In genomic region chrX:163814806-163815205, GRCm38 (mm10) we compare ENCODE assay signal across 15 mouse cellular contexts. TPM values are rescaled to one million over a fixed set of nuclear protein-coding genes. Genes with fewer than 3 reads are reported as not detected.
DNase-seq lines count a peak whose midpoint lies in the region; ATAC-seq and TF ChIP-seq lines count a peak whose summit lies in the region.
"Had no signal": no experiment of that assay in that cellular context is flagged by ENCODE, and none has a peak within 500 bp of the region (broad histone marks: within the 10 kb centered on the region; RNA-seq: fewer than 3 reads in every experiment).

No protein-coding gene starts in this region.

- H3K9me3 ChIP-seq in heart, postnatal 0 days (replicated peaks; ENCODE audit: control insufficient read depth, low read length) = no peaks in the 10 kb centered on the region
- H3K9me3 ChIP-seq: embryonic facial prominence, embryonic 13.5 days; heart, embryonic 12.5 days; hindbrain, embryonic 12.5 days had no signal

- H3K4me3 ChIP-seq in heart, postnatal 0 days (ENCODE audit: low read depth, low read length) = no peak overlapping the region
- no peak overlapping the region for H3K4me3 ChIP-seq in cortical plate, adult 2 months (ENCODE audit: insufficient read depth, low read length)
- H3K4me3 ChIP-seq: embryonic facial prominence, embryonic 13.5 days; heart, embryonic 12.5 days; hindbrain, embryonic 12.5 days had no signal

- 23% methylated on average over 1 of the region's 1 CpGs for WGBS in heart, postnatal 0 days

- TF ChIP-seq POLR2A in cortical plate, adult 2 months (IDR thresholded peaks at IDR 0.05; ENCODE audit: extremely low read depth, insufficient read depth, low read length) = no peak

- no peaks in the 10 kb centered on the region for H3K4me1 ChIP-seq in heart, postnatal 0 days (ENCODE audit: control insufficient read depth, insufficient read depth)
- no peaks in the 10 kb centered on the region for H3K4me1 ChIP-seq in cortical plate, adult 2 months (ENCODE audit: control insufficient read depth, insufficient read depth, low read length)
- H3K4me1 ChIP-seq: embryonic facial prominence, embryonic 13.5 days; heart, embryonic 12.5 days; hindbrain, embryonic 12.5 days had no signal

- no peak overlapping the region for H3K9ac ChIP-seq in heart, postnatal 0 days (replicated peaks; ENCODE audit: low read depth, low read length)
- H3K9ac ChIP-seq: embryonic facial prominence, embryonic 13.5 days; heart, embryonic 12.5 days; hindbrain, embryonic 12.5 days had no signal

- no peaks in the 10 kb centered on the region for H3K27me3 ChIP-seq in heart, postnatal 0 days (ENCODE audit: control insufficient read depth, insufficient read depth, low read length)
- H3K27me3 ChIP-seq: heart, embryonic 12.5 days had no signal

- no peak for ATAC-seq in heart, postnatal 0 days (ENCODE audit: insufficient read depth, low read depth)
- ATAC-seq: activated CD4-positive, CD25-positive, alpha-beta regulatory T cell, adult 4 months had no signal

- TF ChIP-seq CTCF in heart, postnatal 0 days (IDR thresholded peaks at IDR 0.05; ENCODE audit: low read depth) = peak; percentile 25
- peak; percentile 23; the same call in 1 of the 2 replicates for TF ChIP-seq CTCF in cortical plate, adult 2 months (IDR thresholded peaks at IDR 0.05; ENCODE audit: extremely low read depth, insufficient read depth, low read length)

- no peak overlapping the region for H3K27ac ChIP-seq in heart, postnatal 0 days (ENCODE audit: low read depth)
- H3K27ac ChIP-seq in cortical plate, adult 2 months (ENCODE audit: insufficient read depth, low read length) = no peak overlapping the region
- H3K27ac ChIP-seq: embryonic facial prominence, embryonic 13.5 days; hindbrain, embryonic 12.5 days had no signal

- peak; percentile 6 for DNase-seq in adrenal gland, adult 2 months
- DNase-seq in adrenal gland, postnatal 25 days = no peak
- DNase-seq in heart, postnatal 0 days (ENCODE audit: low spot score) = no peak
- no peak for DNase-seq in heart, adult 11 months
- peak; percentile 5 for DNase-seq in lung, postnatal 10 days
- no peak for DNase-seq in lung, postnatal 36 days
- no peak for DNase-seq in thymus, adult 18-20 months

- H3K36me3 ChIP-seq in heart, postnatal 0 days (replicated peaks; ENCODE audit: control insufficient read depth, insufficient read depth, low read length) = no peaks in the 10 kb centered on the region
- H3K36me3 ChIP-seq: embryonic facial prominence, embryonic 13.5 days; heart, embryonic 12.5 days; hindbrain, embryonic 12.5 days had no signal

- TF ChIP-seq EP300 in heart, postnatal 0 days (IDR thresholded peaks at IDR 0.05; ENCODE audit: low read depth) = no peak

- no peak overlapping the region for H3K4me2 ChIP-seq in heart, postnatal 0 days (ENCODE audit: low read depth, low read length)
- H3K4me2 ChIP-seq: embryonic facial prominence, embryonic 13.5 days; heart, embryonic 12.5 days; hindbrain, embryonic 12.5 days; liver, embryonic 11.5 days had no signal

RNA-seq across cellular contexts. Expression of gene Rnf138rt1, which starts 53.7 kb away (rescaled TPM):
- total RNA-seq in adrenal gland, adult 2 months (2021) = under 1 TPM; 0.66 to 0.72 TPM
- polyA plus RNA-seq in adrenal gland, adult 2 months (2012; rRNA removed) = 0.35 and 0.49 TPM in 2 replicates
- 0.79 and 1.3 TPM in 2 replicates for total RNA-seq in adrenal gland, postnatal 25 days (2021)
- total RNA-seq in heart, postnatal 0 days (2014; rRNA removed; ENCODE audit: low replicate concordance) = not detected in 2 replicates
- 0.10 TPM in 1 of 2 replicates, not detected in the other for polyA plus RNA-seq in heart, postnatal 0 days (2015; fragmentation: Nextera tagmentation; extraction: Ambion mirVana)
- 0.70 and 0.73 TPM in 2 replicates for polyA plus RNA-seq in cortical plate, adult 2 months (2012; rRNA removed)
- total RNA-seq: ES-E14 had no signal
- polyA plus RNA-seq: activated CD4-positive, CD25-positive, alpha-beta regulatory T cell, adult 4 months; heart, embryonic 12.5 days; kidney, embryonic 14.5 days; liver, embryonic 11.5 days had no signal

Comparison
In these comparisons a context has a peak if more than half of its experiments do, and no peak if none do; other contexts are left out.
1. DNase-seq: peak in adrenal gland, adult 2 months (single experiment) and lung, postnatal 10 days (single experiment); none in adrenal gland, postnatal 25 days (single experiment), heart, postnatal 0 days (single experiment), heart, adult 11 months (single experiment), lung, postnatal 36 days (single experiment) and thymus, adult 18-20 months (0 of 2).